Mouse (Mus musculus) stomach, embryonic 15.5 days (tissue): ENCODE data around the gene Pou4f2. TPM values are rescaled to one million over a fixed set of nuclear protein-coding genes. Genes with fewer than 3 reads are reported as not detected.

ENCODE experiments used
- ATAC-seq: fragments of 200-750 bp; cut with Nextera tagmentation; 2 replicates; pipeline ENCODE4 v1.8.0; 2017; ENCODE audit warnings: low read depth, moderate number of reproducible peaks, moderate TSS enrichment; ENCODE audit not compliant: insufficient read depth, low FRiP score
- H3K27ac ChIP-seq: fragments of 300-500 bp; sonication (generic); 2 replicates; pipeline ENCODE4 v1.5.1; 2015; ENCODE audit warnings: mild to moderate bottlenecking, inconsistent platforms
- H3K27me3 ChIP-seq: fragments of 300-500 bp; sonication (generic); replicated peaks from 2 replicates; pipeline ENCODE4 v1.6.1; 2015; ENCODE audit warnings: inconsistent platforms
- H3K36me3 ChIP-seq: fragments of 300-500 bp; sonication (generic); 2 replicates; pipeline ENCODE4 v1.6.1; 2015; ENCODE audit warnings: inconsistent platforms
- H3K4me1 ChIP-seq: fragments of 300-500 bp; sonication (generic); 2 replicates; pipeline ENCODE4 v1.6.1; 2015; ENCODE audit warnings: inconsistent platforms
- H3K4me2 ChIP-seq: fragments of 300-500 bp; sonication (generic); 2 replicates; pipeline ENCODE4 v1.6.1; 2015; ENCODE audit warnings: mild to moderate bottlenecking, inconsistent platforms
- H3K4me3 ChIP-seq: fragments of 300-500 bp; sonication (generic); replicated peaks from 2 replicates; pipeline ENCODE4 v1.5.1; 2015; ENCODE audit warnings: inconsistent platforms
- H3K9ac ChIP-seq: fragments of 300-500 bp; sonication (generic); 2 replicates; pipeline ENCODE4 v1.6.1; 2015; ENCODE audit warnings: inconsistent platforms
- H3K9me3 ChIP-seq: fragments of 300-500 bp; sonication (generic); 2 replicates; pipeline ENCODE4 v1.6.1; 2016; ENCODE audit warnings: inconsistent platforms
- WGBS: fragments of 180-500 bp; shearing (Covaris S2); methylation state at CpG from one replicate; pipeline ENCODE4 v1.1.7; 2015; 5-methylcytosine and 5-hydroxymethylcytosine counted together
- polyA plus RNA-seq: library from polyadenylated mRNA; unstranded; fragments of >200 nt; fragmentation: Nextera tagmentation; extraction: Ambion mirVana; gene quantifications from 2 replicates; pipeline ENCODE4 v1.2.1, GENCODE M21; 2015

The Pou4f2 gene
- polyA plus RNA-seq, 1 experiment from 2014 or later, result not detected

DNA sequence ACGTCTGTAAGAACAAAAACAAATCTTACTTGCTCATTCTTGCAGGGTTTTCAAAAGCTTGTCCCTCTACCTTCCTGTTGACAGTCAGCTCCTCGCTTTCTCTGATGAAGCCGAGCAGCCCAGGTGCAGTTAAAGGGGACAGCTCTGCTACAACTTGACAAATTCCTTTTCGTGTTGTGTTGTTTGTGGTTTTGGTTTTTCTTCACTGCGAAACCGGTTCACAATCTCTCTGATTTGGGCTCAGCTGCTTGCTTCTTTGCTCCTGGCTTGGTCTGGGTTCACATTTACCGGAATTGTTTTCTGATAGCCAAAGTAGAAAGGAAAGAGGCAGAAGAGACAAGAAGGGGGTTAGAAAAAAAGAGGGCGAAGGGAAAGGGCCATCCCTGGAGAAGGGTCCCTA lies 2.1 kb downstream of the Pou4f2 start:
- H3K4me3 ChIP-seq, result no peak overlapping the region
- WGBS, result 5% methylated on average over 8 of the region's 8 CpGs
- ATAC-seq, result no peak

GRCm38 (mm10) chr8:78433318-78433717 lies 3.1 kb downstream of the Pou4f2 start:
- Histone ChIP-seq H3K4me2 (no peak overlapping the region), H3K9me3 (no peaks in the 10 kb centered on the region), H3K27me3 (peaks cover 70% of the 10 kb centered on the region), H3K4me1 (peaks cover 27% of the 10 kb centered on the region; the same call in 1 of the 2 replicates), H3K36me3 (no peaks in the 10 kb centered on the region), H3K9ac (no peak overlapping the region), H3K4me3 (no peak overlapping the region), H3K27ac (no peak overlapping the region)
- WGBS, result 21% methylated on average over 5 of the region's 5 CpGs
- no peak for ATAC-seq

More for the DNA sequence above, 2.1 kb downstream of the Pou4f2 start:
- Histone ChIP-seq H3K27ac (no peak overlapping the region), H3K27me3 (peaks cover 74% of the 10 kb centered on the region), H3K4me2 (no peak overlapping the region), H3K36me3 (no peaks in the 10 kb centered on the region), H3K9ac (no peak overlapping the region), H3K9me3 (no peaks in the 10 kb centered on the region), H3K4me1 (peaks cover 27% of the 10 kb centered on the region; the same call in 1 of the 2 replicates)

DNA sequence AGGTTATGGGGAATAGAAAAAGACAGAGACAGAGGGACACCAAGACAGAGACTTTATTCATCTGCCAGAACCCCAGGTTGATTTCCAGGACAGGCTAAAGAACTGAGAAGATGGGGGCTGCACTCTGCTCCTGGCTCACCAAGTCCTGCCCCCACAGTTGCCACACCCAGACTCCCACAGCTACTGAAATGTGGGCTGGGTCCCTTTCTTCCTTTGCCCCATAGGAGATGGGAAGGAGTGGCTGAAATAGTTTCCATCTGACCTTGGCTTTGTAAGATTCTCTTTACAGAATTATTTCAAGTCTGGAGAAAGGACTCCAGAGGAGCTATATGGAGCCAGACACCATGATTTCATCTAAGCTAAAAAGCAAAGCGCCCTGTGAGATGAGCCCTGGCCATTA lies 4.0 kb downstream of the Pou4f2 start:
- no peaks in the 10 kb centered on the region for H3K36me3 ChIP-seq
- H3K4me2 ChIP-seq, result no peak overlapping the region
- WGBS, result 23% methylated on average over 1 of the region's 1 CpGs
- H3K4me1 ChIP-seq, result peaks cover 23% of the 10 kb centered on the region; the same call in 1 of the 2 replicates
- ATAC-seq, result no peak
- H3K9ac ChIP-seq, result no peak overlapping the region
- H3K4me3 ChIP-seq, result no peak overlapping the region
- H3K27ac ChIP-seq, result no peak overlapping the region
- peaks cover 66% of the 10 kb centered on the region for H3K27me3 ChIP-seq
- no peaks in the 10 kb centered on the region for H3K9me3 ChIP-seq

- Histone ChIP-seq H3K36me3 (no peaks in the 10 kb centered on the region), H3K4me2 (no peak overlapping the region), H3K27ac (no peak overlapping the region), H3K4me3 (no peak overlapping the region), H3K9me3 (no peaks in the 10 kb centered on the region), H3K9ac (no peak overlapping the region), H3K4me1 (peaks cover 12% of the 10 kb centered on the region; the same call in 1 of the 2 replicates), H3K27me3 (peaks cover 66% of the 10 kb centered on the region)
- WGBS, result 2% methylated on average over 4 of the region's 4 CpGs
- no peak for ATAC-seq
These were observed 5.1 kb downstream of the Pou4f2 start for GRCm38 (mm10) chr8:78431356-78431755.

DNA sequence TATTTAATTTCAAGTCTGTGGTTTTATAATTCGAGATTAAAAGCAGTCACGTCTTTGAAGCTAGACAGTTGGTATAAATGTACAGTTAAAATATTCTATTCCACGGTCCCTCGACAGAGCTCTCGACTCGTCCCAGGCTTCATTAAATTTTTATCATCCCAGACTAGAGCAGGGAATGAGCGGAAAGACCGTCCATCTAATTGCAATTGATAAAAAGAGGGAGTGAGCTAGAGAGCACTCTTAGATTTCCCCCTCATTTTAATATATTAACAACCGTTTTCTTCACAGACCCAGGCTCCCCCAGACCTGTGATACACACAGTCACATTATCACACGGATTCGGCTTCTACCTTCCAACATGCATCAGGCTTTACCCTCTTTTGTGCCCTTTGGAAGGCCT lies 8.3 kb downstream of the Pou4f2 start:
- Histone ChIP-seq H3K4me2 (no peak overlapping the region), H3K27ac (no peak overlapping the region), H3K36me3 (no peaks in the 10 kb centered on the region), H3K27me3 (peaks cover 65% of the 10 kb centered on the region), H3K4me3 (no peak overlapping the region), H3K9me3 (no peaks in the 10 kb centered on the region), H3K9ac (no peak overlapping the region), H3K4me1 (no peaks in the 10 kb centered on the region)
- ATAC-seq, result no peak
- 8% methylated on average over 11 of the region's 11 CpGs for WGBS

GRCm38 (mm10) chr8:78427769-78428130 lies 8.7 kb downstream of the Pou4f2 start:
- 3% methylated on average over 8 of the region's 8 CpGs for WGBS
- ATAC-seq, result no peak
- no peaks in the 10 kb centered on the region for H3K9me3 ChIP-seq
- no peaks in the 10 kb centered on the region for H3K36me3 ChIP-seq
- no peaks in the 10 kb centered on the region for H3K4me1 ChIP-seq
- no peak overlapping the region for H3K4me2 ChIP-seq
- H3K9ac ChIP-seq, result no peak overlapping the region
- no peak overlapping the region for H3K27ac ChIP-seq
- H3K27me3 ChIP-seq, result peaks cover 67% of the 10 kb centered on the region
- no peak overlapping the region for H3K4me3 ChIP-seq

- Histone ChIP-seq H3K36me3 (no peaks in the 10 kb centered on the region), H3K4me3 (no peak overlapping the region), H3K4me1 (no peaks in the 10 kb centered on the region), H3K9me3 (no peaks in the 10 kb centered on the region), H3K27me3 (peaks cover 66% of the 10 kb centered on the region), H3K27ac (no peak overlapping the region), H3K4me2 (no peak overlapping the region), H3K9ac (no peak overlapping the region)
- no peak for ATAC-seq
- 2% methylated on average over 32 of the region's 32 CpGs for WGBS
These were observed 9.3 kb downstream of the Pou4f2 start for GRCm38 (mm10) chr8:78426875-78427768.

GRCm38 (mm10) chr8:78426455-78426854 lies 10.0 kb downstream of the Pou4f2 start:
- no peak overlapping the region for H3K9ac ChIP-seq
- no peak overlapping the region for H3K4me2 ChIP-seq
- no peak overlapping the region for H3K27ac ChIP-seq
- WGBS, result 2% methylated on average over 10 of the region's 10 CpGs
- peaks cover 66% of the 10 kb centered on the region for H3K27me3 ChIP-seq
- no peak overlapping the region for H3K4me3 ChIP-seq
- H3K9me3 ChIP-seq, result no peaks in the 10 kb centered on the region
- no peaks in the 10 kb centered on the region for H3K36me3 ChIP-seq
- H3K4me1 ChIP-seq, result no peaks in the 10 kb centered on the region
- ATAC-seq, result no peak

DNA sequence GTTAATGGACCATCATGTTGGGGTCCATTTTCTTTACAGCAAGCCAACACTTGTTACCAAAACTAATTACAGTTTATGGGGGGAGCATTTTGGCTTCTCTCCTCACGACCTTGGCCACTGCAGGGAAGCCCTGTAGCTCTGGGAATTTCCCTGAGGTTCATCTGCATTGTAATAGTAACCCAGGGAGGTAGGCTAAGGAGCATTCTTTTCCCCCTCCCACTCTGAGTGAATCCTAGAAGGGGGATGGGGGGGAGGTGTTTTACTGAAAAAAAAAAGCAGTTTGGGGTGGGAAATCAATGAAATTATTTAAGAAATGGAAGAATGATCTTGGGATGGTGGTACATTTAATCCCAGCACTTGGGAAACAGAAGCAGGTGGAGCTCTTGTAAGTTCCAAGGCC lies 12.5 kb downstream of the Pou4f2 start:
- no peak for ATAC-seq
- Histone ChIP-seq H3K9me3 (no peaks in the 10 kb centered on the region), H3K9ac (no peak overlapping the region), H3K36me3 (no peaks in the 10 kb centered on the region), H3K4me1 (peaks cover 6% of the 10 kb centered on the region), H3K4me2 (no peak overlapping the region), H3K27me3 (peaks cover 71% of the 10 kb centered on the region), H3K27ac (no peak overlapping the region), H3K4me3 (no peak overlapping the region)
- 3% methylated on average over 1 of the region's 1 CpGs for WGBS

- WGBS, result under 1% methylated on average over 19 of the region's 19 CpGs
- Histone ChIP-seq H3K4me2 (peak overlapping the region; percentile 57), H3K9ac (no peak overlapping the region), H3K27me3 (peaks cover 40% of the 10 kb centered on the region), H3K9me3 (no peaks in the 10 kb centered on the region), H3K4me3 (peak overlapping the region; percentile 27), H3K27ac (no peak overlapping the region), H3K4me1 (peaks cover 6% of the 10 kb centered on the region), H3K36me3 (no peaks in the 10 kb centered on the region)
- no peak for ATAC-seq
These were observed 16.3 kb downstream of the Pou4f2 start for GRCm38 (mm10) chr8:78420101-78420503.

GRCm38 (mm10) chr8:78419272-78419671 lies 17.2 kb downstream of the Pou4f2 start:
- Histone ChIP-seq H3K4me2 (no peak overlapping the region), H3K27ac (no peak overlapping the region), H3K36me3 (no peaks in the 10 kb centered on the region), H3K4me3 (no peak overlapping the region), H3K4me1 (peaks cover 6% of the 10 kb centered on the region), H3K9me3 (no peaks in the 10 kb centered on the region), H3K9ac (no peak overlapping the region), H3K27me3 (peaks cover 35% of the 10 kb centered on the region)
- ATAC-seq, result no peak
- 26% methylated on average over 4 of the region's 4 CpGs for WGBS

DNA sequence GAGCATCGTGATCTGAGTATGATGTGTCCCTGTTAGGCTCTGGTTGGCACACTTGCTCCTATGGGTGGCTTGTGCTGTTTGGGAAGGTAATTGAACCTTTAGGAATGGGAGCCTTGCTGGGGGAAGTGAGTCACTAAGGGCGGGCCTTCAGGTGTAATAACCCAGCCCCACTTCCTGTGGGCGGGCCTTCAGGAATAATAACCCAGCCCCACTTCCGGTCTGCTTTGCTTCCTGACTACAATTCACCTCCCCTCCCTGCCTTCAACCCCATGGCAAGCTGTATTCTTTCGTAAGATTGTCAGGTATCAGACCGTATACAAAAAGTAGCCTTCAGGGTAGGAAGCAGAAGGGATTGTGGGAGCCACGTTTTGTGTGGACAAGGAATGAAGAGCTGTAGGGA lies 45.7 kb downstream of the Pou4f2 start:
- Histone ChIP-seq H3K9ac (no peak overlapping the region), H3K4me3 (no peak overlapping the region)
- 88% methylated on average over 7 of the region's 7 CpGs for WGBS

More for the DNA sequence above, 45.7 kb downstream of the Pou4f2 start:
- no peaks in the 10 kb centered on the region for H3K4me1 ChIP-seq
- H3K4me2 ChIP-seq, result no peak overlapping the region
- H3K36me3 ChIP-seq, result no peaks in the 10 kb centered on the region
- H3K27me3 ChIP-seq, result no peaks in the 10 kb centered on the region
- no peaks in the 10 kb centered on the region for H3K9me3 ChIP-seq
- no peak overlapping the region for H3K27ac ChIP-seq
- no peak for ATAC-seq
